Mouse (Mus musculus) CH12.LX (cell line): Measurements from ENCODE around the gene 2210408I21Rik.

ENCODE experiments used
- CTCF ChIP-seq, 2 experiments: IDR thresholded peaks in 1 of 2; conservative IDR thresholded peaks in 1 of 2; 2 replicates each; pipeline ENCODE4 v1.5.1; 2011 to 2012; ENCODE audit warnings: low read depth in 2 of 2, low read length in 2 of 2, improper control_type of control experiment in 1 of 2, inconsistent platforms in 1 of 2, mild to moderate bottlenecking in 1 of 2, moderate library complexity in 1 of 2
- E2F4 ChIP-seq: IDR thresholded peaks from 2 replicates; pipeline ENCODE4 v1.6.1; 2011; ENCODE audit warnings: low read depth, low read length, improper control_type of control experiment; ENCODE audit not compliant: insufficient replicate concordance
- EP300 ChIP-seq: IDR thresholded peaks from 2 replicates; pipeline ENCODE4 v1.6.1; 2011; ENCODE audit warnings: low read length, improper control_type of control experiment
- MXI1 ChIP-seq: IDR thresholded peaks from 2 replicates; pipeline ENCODE4 v1.6.1; 2011; ENCODE audit warnings: mild to moderate bottlenecking, low read depth, low read length, improper control_type of control experiment
- NELFE ChIP-seq: IDR thresholded peaks from 2 replicates; pipeline ENCODE4 v1.6.1; 2011; ENCODE audit warnings: low read depth, low read length, improper control_type of control experiment
- RAD21 ChIP-seq: IDR thresholded peaks from 2 replicates; pipeline ENCODE4 v1.6.1; 2011; ENCODE audit warnings: low read depth, mild to moderate bottlenecking, low read length, improper control_type of control experiment, moderate library complexity
- RCOR1 ChIP-seq: conservative IDR thresholded peaks from 2 replicates; pipeline ENCODE4 v1.6.1; 2012; ENCODE audit warnings: low read depth, mild to moderate bottlenecking, inconsistent platforms, low read length, improper control_type of control experiment
- SMC3 ChIP-seq: IDR thresholded peaks from 2 replicates; pipeline ENCODE4 v1.6.1; 2011; ENCODE audit warnings: low read depth, low read length, improper control_type of control experiment
- TBP ChIP-seq: conservative IDR thresholded peaks from 2 replicates; pipeline ENCODE4 v1.6.1; 2011; ENCODE audit warnings: low read depth, low read length, improper control_type of control experiment
- USF1 ChIP-seq: IDR thresholded peaks from 2 replicates; pipeline ENCODE4 v1.6.1; 2014; ENCODE audit warnings: low read depth, mild to moderate bottlenecking, inconsistent platforms, low read length, improper control_type of control experiment
- ZC3H11A ChIP-seq: IDR thresholded peaks from 2 replicates; pipeline ENCODE4 v1.6.1; 2012; ENCODE audit warnings: low read depth, mild to moderate bottlenecking, inconsistent platforms, low read length, improper control_type of control experiment

GRCm38 (mm10) chr13:77190606-77191005, 55.3 kb downstream of the 2210408I21Rik start:
- TF ChIP-seq USF1 (no peak), RAD21 (no peak), NELFE (no peak), TBP (no peak), E2F4 (no peak), CTCF (conservative IDR thresholded peaks at IDR 0.05 in 1 of 2, IDR thresholded peaks at IDR 0.05 in 1 of 2; ENCODE audit: low read depth in 2 of 2, low read length in 2 of 2) (no peak), SMC3 (no peak), MXI1 (no peak), EP300 (no peak), ZC3H11A (no peak), RCOR1 (no peak)
